Mouse (Mus musculus) spleen, postnatal 10 days (tissue): Measurements from ENCODE around the gene Stam.
A peak's percentile ranks its signal among the peaks of the same experiment; 100 is the strongest.

Source experiments
- DNase-seq, 2 experiments: peaks; one replicate each; pipeline ENCODE4 v3.0.0; 2021 to 2022; ENCODE audit warnings: low spot score in 2 of 2

The Stam gene

DNA sequence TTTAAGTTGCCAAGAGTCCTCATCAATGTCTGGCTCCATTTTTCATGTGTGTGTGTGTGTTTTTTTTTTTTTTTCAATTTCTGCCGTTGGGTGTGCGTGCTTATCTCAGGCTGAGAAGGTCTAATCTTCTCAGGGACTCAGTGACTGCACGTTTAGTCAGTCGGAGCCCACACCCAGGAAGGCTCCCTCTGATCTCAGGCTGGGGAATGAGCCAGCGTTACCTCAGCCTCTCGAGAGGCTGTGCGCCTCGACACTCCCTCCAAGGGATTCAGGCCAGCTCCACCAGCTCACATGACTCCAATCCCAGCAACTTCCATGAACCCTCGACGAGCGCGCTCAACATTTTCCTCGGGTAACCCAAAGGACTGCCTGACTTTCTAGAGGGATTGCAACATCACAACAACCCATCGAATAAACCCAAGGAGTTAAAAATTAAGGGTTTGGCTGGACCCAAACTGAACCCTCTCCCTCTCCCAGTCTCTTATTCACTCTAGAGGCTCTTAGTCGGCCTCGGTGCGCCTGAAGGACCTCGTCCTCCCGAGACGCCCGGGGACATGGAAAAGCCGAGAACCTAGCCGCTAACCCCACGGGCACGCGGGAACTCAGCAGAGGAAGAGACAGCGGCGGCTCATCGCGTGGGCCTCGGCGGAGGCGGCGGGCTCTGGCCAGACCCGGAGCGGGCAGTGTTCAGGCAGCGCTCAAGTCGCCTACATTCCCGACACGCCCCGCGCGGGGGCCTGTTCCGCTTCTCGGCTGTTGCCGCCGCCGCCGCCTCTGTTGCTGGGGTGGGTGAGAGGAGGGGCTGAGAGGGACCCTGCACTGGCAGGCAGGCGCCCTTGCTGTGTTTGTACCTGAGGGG, at the start of gene Stam:
Gene Stam, plus strand, starts transcription at position 737 of the 859 bp plus-strand sequence.
- DNase-seq: peak; percentile 91 to 93

- DNase-seq: no peak
Measured at GRCm38 (mm10) chr2:14041249-14041648, 32.6 kb upstream of the Stam start.

- DNase-seq: no peak
Measured at GRCm38 (mm10) chr2:14043011-14043410, 30.9 kb upstream of the Stam start.

DNA sequence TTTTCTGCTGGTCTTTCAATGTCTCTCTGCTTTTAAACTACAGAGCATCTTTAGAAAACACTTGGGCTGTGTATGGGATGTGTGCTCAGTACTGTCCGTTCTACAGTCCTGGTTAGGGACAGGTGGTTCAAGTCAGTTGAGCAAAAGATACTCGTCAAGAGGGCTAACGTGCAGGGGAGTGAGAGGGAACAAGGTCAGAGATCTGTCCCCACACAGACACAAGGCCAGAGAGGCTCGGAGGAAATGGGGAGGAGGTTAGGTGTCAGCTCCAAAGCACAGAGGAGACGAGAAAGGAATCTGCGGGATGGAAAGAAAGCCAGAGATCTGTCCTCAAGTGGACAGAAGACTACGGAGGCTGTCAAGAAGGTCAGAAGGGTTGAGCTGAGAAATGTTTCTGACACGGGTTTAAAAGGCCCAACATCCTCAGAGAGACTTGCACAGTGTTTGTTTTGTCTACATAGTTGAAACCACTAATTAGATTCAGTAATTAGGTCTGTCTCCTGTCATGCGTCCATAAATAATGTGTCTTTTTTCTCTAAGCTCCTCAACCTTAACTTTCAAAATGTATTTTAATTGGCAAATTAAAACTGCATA, 30.2 kb upstream of the Stam start:
- DNase-seq: no peak

DNA sequence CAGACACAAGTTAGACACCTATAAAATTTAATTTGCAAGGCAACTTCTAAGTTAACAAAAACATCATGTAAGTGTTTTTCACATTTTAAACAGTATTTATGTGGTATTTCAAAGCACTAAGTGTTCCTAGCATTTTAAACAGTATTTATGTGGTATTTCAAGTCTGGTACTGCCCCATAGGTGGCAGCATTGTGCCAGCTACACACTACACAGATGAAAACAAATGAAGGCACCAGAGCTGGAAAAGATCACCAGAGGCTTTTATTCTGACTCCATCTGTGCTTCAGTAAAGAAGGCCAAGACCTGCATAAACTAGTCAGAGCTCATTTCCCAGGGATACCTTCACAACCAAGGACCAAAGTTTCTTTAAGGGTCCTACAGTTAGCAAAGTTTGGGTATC, 25.5 kb upstream of the Stam start:
- DNase-seq: peak; percentile 18 to 69

GRCm38 (mm10) chr2:14048808-14049207, 25.1 kb upstream of the Stam start:
- DNase-seq: no peak

DNA sequence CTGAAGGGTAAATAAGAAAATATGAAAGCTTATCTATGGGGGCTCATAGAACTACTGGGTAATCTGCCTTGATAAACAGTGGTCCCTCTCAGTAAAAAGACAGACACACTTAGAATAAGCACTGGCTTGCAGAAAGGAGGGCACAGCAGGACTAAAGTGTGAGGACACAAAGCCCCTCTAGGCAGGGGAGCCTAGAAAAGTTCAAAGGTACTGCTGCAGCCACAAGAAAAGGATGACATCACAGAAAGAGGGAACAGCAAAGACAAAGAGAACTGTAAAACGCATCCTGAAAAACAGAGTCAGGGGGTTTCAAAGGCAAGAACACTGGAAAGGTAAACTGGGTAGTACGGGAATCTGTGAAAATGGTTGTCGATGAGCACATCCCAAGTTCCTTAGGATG, 20.3 kb upstream of the Stam start:
- DNase-seq: no peak

GRCm38 (mm10) chr2:14054163-14054562, 19.7 kb upstream of the Stam start:
- DNase-seq: no peak

- no peak for DNase-seq
Measured at GRCm38 (mm10) chr2:14054716-14055115, 19.2 kb upstream of the Stam start.

- peak in 1 of 2 experiments; percentile 53 for DNase-seq
Measured at GRCm38 (mm10) chr2:14055168-14055565, 18.7 kb upstream of the Stam start.

GRCm38 (mm10) chr2:14055566-14056331, 18.1 kb upstream of the Stam start, which contains the start of gene Hacd1:
Gene Hacd1, minus strand, starts transcription at chr2:14056135.
- DNase-seq: peak; percentile 52 to 67

GRCm38 (mm10) chr2:14065704-14066650, 7.9 kb upstream of the Stam start:
- DNase-seq: no peak

DNA sequence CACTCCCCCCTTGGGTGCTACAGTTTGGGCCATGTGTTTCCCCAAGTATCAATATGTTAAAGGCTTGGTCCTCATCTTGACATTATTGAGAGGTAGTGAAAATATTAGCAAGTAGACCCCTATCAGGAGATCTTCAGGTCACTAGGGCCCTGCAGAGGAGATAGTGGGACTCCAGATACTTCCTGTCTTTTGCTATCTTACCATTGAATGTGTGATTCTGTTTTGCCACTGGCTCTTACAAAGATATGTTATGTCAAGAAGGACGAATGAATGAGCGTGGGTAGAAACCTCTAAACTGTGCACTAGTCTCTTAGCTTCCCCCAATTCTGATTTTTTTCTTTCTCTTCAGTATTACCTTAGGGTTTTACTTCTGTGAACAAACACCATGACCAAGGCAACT, 4.9 kb upstream of the Stam start:
- no peak for DNase-seq

- no peak for DNase-seq
Measured at GRCm38 (mm10) chr2:14070466-14070865, 3.4 kb upstream of the Stam start.

DNA sequence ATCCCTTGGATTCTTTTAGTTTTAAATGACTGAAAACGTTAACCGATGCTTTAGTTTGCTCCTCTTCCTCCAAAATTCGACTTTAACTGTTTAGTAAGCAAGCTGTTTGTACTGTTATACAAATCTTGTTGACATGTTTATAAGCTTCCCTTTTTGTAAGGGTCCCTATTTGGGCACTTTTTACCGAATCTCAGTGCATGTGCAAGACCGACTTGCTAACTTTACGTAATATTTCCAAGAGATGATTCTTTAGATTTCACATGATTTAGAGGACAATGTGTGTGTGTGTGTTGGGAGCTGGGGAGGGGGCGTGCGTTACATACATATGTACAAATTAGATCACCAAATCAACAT, 913 bp upstream of the Stam start:
- peak in 1 of 2 experiments; percentile 20 for DNase-seq

DNA sequence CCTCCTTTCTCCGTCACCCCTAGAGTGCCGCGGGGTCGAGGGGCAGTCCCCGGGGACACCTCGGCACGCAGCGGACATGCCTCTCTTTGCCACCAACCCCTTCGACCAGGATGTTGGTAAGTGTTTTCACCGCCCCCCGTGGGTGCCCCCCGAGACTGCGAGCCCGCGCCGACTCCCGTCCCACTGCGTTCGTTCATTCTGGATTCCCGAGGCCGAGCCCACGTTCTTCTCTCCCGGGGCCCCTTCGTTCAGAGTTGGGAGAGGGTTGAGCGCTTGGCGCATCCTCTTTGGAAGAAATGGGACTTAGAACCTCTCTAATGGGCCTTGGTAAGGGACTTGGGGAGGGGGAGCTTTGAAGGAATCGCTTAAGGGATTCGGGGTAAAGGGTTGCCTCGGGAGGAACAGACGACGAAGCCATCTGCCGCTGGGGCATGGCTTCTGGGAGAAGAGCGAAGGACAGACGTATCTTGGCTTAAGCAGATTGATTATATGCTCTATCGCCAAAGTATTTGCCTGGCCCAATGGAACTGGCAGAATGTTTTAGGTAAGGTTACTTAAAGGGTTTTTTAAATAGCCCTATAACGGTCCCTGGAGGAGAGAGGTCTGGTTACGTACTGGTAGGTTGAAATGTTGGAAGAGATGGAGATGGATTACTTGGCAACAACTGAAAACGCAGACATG, 463 bp downstream of the Stam start:
- DNase-seq: no peak

DNA sequence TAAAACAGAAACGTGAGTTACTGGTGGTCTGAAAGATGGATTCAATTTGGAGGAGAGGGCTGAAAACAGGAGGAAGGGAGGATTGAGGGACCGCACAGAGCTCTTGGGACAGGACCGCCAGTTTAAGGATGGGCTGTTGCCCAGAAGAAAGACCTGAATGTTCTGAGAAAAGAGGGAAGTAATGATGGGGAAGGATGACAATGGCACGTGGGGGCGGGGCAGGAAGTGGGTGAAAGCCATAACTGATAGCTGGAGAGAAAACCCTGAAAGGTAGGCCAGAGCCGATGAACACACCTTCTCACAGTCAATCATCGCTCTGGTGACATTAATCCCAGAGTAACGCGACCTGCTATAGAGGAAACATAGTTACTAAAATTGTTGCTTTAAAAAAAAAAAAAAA, 4.6 kb downstream of the Stam start:
- peak in 1 of 2 experiments; percentile 46 for DNase-seq

DNA sequence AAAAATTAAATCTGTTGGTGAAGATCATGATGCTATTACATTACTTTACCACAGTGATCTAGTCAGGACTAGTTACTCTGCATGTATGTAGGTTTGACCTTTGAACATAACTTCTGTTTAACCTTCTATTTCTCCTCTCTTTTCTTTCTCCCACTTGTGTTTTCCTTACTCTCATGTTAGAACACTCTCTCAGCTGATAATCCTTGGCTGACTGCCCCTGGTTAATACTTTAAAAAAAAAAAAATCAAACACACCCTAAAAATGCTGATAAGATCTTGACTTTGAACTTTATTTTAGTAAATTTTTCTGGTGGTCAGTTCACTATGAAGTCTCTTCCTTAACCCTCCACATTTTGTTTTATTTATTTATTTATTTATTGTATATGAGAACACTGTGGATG, 26.6 kb downstream of the Stam start:
- DNase-seq: no peak

GRCm38 (mm10) chr2:14102603-14103002, 28.7 kb downstream of the Stam start:
- DNase-seq: no peak

DNA sequence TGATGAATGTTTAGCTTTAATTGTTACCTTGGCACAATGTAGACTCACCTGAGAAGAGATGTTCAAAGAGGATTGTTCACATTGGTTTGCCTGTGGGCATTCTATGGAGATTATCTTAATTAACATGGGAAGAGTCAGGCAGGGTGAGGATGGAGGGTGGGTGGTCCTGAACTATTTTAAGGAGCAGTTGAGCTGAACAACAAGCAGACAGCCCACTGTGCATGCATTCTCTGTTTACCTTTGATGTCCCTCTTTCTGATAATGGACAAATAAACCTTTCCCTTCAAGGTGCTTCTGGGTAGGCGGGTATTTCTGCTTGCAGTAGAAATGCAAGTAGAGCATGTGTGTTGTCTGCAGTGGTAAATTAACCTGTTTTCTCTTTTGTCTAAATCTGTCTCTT, 30.0 kb downstream of the Stam start:
- no peak for DNase-seq

DNA sequence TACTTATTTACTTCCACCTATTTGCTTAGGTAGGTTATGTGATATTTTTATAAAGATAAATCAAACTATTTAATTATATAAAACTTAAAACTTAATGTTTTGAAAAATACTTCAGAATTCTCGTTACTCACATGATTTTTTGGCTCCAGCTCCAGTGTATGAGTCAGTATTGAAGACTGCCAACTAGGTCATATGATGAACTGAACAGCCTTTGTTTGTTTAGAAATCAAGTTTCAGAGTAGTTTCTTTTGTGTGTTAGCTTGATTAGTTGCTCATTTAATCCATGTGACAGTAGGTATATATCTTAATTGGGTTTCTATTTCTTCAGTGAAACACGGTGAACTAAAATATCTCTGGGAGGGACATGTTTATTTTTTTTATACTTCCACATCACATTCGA, 33.8 kb downstream of the Stam start:
- DNase-seq: no peak
